Mouse (Mus musculus): ENCODE data around the gene March9. TPM values are rescaled to one million over a fixed set of nuclear protein-coding genes. Genes with fewer than 3 reads are reported as not detected.
A peak's percentile ranks its signal among the peaks of the same experiment; 100 is the strongest.
"Not testable (repeated sequence)": the region's sequence is repeated elsewhere in the genome, so short reads cannot be mapped to it uniquely, and the experiment has no call there.

The March9 gene
- polyA plus RNA-seq, 1 experiment = not detected

GRCm38 (mm10) chr10:127075651-127076050, 15.7 kb upstream of the March9 start:
- Histone ChIP-seq H3K27ac (ENCODE audit: insufficient read depth, low read depth, low read length) (peak overlapping the region; percentile 48), H3K4me1 (ENCODE audit: control insufficient read depth, insufficient read depth, low read length) (peaks cover 31% of the 10 kb centered on the region), H3K4me3 (ENCODE audit: insufficient read depth, low read depth, low read length) (peak overlapping the region; percentile 12)
- WGBS = 54% methylated on average over 8 of the region's 8 CpGs
- TF ChIP-seq POLR2A (IDR thresholded peaks at IDR 0.05; ENCODE audit: insufficient read depth, low read depth, low read length) (no peak), CTCF (IDR thresholded peaks at IDR 0.05; ENCODE audit: insufficient read depth, low read depth, low read length) (no peak)

GRCm38 (mm10) chr10:127075080-127075479, 15.1 kb upstream of the March9 start, which contains the start of gene Agap2:
Gene Agap2 (plus strand): TSS chr10:127075284.
- H3K4me1 ChIP-seq (ENCODE audit: control insufficient read depth, insufficient read depth, low read length) = peaks cover 29% of the 10 kb centered on the region
- 70% methylated on average over 9 of the region's 9 CpGs for WGBS
- TF ChIP-seq POLR2A (IDR thresholded peaks at IDR 0.05; ENCODE audit: insufficient read depth, low read depth, low read length) = no peak
- no peak for TF ChIP-seq CTCF (IDR thresholded peaks at IDR 0.05; ENCODE audit: insufficient read depth, low read depth, low read length)
- peak within 1 kb of the TSS; percentile 12 for H3K4me3 ChIP-seq (ENCODE audit: insufficient read depth, low read depth, low read length)
- H3K27ac ChIP-seq (ENCODE audit: insufficient read depth, low read depth, low read length) = peak within 1 kb of the TSS; percentile 48

DNA sequence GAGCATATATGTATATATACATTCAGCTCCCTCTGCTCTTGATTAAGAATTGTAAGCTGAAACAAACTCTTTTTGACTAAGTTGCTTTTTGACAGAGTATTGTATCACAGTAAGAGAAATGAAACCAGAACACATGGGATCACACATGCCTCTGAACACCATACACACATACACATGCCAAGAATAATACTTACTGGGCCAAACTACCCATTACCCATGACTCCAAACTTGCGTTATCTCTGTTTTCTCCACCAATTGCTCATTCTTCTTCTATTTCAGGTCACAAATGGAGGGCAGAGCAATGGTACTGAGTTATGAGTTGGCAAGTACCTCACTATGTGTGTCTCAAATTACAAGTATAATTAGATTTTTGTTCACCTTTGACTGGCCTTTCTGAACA, 14.0 kb upstream of the March9 start:
- 84% methylated on average over 1 of the region's 1 CpGs for WGBS
- Histone ChIP-seq H3K4me3 (ENCODE audit: insufficient read depth, low read depth, low read length) (no peak overlapping the region), H3K4me1 (ENCODE audit: control insufficient read depth, insufficient read depth, low read length) (peaks cover 34% of the 10 kb centered on the region), H3K27ac (ENCODE audit: insufficient read depth, low read depth, low read length) (no peak overlapping the region)
- TF ChIP-seq POLR2A (IDR thresholded peaks at IDR 0.05; ENCODE audit: insufficient read depth, low read depth, low read length) (no peak), CTCF (IDR thresholded peaks at IDR 0.05; ENCODE audit: insufficient read depth, low read depth, low read length) (no peak)

DNA sequence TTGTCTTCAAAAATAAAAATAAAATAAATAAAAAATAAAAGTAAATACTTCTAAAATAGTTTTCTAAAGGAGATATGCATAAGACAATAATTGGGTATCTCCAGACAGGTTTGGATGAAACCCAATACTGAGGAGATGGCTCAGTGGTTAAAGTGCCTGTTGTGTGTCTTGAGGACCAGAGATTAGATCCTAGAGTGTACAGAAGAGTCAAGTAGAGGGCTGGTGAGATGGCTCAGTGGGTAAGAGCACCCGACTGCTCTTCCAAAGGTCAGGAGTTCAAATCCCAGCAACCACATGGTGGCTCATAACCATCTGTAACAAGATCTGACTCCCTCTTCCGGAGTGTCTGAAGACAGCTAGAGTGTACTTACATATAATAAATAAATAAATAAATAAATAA, 13.0 kb upstream of the March9 start:
- WGBS = 80% methylated on average over 2 of the region's 2 CpGs
- not testable (repeated sequence) for H3K27ac ChIP-seq (ENCODE audit: insufficient read depth, low read depth, low read length); H3K4me3 ChIP-seq (ENCODE audit: insufficient read depth, low read depth, low read length)
- H3K4me1 ChIP-seq (ENCODE audit: control insufficient read depth, insufficient read depth, low read length) = peaks cover 30% of the 10 kb centered on the region

DNA sequence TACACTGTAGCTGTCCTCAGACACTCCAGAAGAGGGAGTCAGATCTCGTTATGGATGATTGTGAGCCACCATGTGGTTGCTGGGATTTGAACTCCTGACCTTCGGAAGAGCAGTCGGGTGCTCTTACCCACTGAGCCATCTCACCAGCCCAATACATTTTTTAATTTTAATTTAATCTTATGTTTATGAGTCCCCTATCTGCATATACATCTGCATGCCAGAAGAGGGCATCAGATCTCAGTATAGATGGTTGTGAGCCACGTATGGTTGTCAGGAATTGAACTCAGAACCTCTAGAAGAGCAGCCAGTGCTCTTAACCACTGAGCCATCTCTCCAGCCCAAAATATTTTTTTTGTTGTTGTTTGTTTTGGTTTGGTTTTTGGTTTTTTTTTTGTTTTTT, 12.3 kb upstream of the March9 start:
- peaks cover 24% of the 10 kb centered on the region for H3K4me1 ChIP-seq (ENCODE audit: control insufficient read depth, insufficient read depth, low read length)
- not testable (repeated sequence) for H3K4me3 ChIP-seq (ENCODE audit: insufficient read depth, low read depth, low read length); H3K27ac ChIP-seq (ENCODE audit: insufficient read depth, low read depth, low read length)
- WGBS = 67% methylated on average over 4 of the region's 4 CpGs

- 54% methylated on average over 9 of the region's 9 CpGs for WGBS
- peaks cover 21% of the 10 kb centered on the region for H3K4me1 ChIP-seq (ENCODE audit: control insufficient read depth, insufficient read depth, low read length)
- H3K4me3 ChIP-seq (ENCODE audit: insufficient read depth, low read depth, low read length) = no peak overlapping the region
- TF ChIP-seq POLR2A (IDR thresholded peaks at IDR 0.05; ENCODE audit: insufficient read depth, low read depth, low read length) = no peak
- TF ChIP-seq CTCF (IDR thresholded peaks at IDR 0.05; ENCODE audit: insufficient read depth, low read depth, low read length) = no peak
- H3K27ac ChIP-seq (ENCODE audit: insufficient read depth, low read depth, low read length) = no peak overlapping the region
Measured at GRCm38 (mm10) chr10:127071203-127071602, 11.2 kb upstream of the March9 start.

GRCm38 (mm10) chr10:127070190-127071121, 10.5 kb upstream of the March9 start, which contains the start of gene Tspan31:
Gene Tspan31 (minus strand): TSS chr10:127070264.
- no peak for TF ChIP-seq CTCF (IDR thresholded peaks at IDR 0.05; ENCODE audit: insufficient read depth, low read depth, low read length)
- TF ChIP-seq POLR2A (IDR thresholded peaks at IDR 0.05; ENCODE audit: insufficient read depth, low read depth, low read length) = peak; percentile 64; the same call in 1 of the 2 replicates
- Histone ChIP-seq H3K4me1 (ENCODE audit: control insufficient read depth, insufficient read depth, low read length) (peaks cover 14% of the 10 kb centered on the region), H3K4me3 (ENCODE audit: insufficient read depth, low read depth, low read length) (peak within 1 kb of the TSS; percentile 64), H3K27ac (ENCODE audit: insufficient read depth, low read depth, low read length) (peak within 1 kb of the TSS; percentile 81)
- WGBS = under 1% methylated on average over 36 of the region's 36 CpGs

DNA sequence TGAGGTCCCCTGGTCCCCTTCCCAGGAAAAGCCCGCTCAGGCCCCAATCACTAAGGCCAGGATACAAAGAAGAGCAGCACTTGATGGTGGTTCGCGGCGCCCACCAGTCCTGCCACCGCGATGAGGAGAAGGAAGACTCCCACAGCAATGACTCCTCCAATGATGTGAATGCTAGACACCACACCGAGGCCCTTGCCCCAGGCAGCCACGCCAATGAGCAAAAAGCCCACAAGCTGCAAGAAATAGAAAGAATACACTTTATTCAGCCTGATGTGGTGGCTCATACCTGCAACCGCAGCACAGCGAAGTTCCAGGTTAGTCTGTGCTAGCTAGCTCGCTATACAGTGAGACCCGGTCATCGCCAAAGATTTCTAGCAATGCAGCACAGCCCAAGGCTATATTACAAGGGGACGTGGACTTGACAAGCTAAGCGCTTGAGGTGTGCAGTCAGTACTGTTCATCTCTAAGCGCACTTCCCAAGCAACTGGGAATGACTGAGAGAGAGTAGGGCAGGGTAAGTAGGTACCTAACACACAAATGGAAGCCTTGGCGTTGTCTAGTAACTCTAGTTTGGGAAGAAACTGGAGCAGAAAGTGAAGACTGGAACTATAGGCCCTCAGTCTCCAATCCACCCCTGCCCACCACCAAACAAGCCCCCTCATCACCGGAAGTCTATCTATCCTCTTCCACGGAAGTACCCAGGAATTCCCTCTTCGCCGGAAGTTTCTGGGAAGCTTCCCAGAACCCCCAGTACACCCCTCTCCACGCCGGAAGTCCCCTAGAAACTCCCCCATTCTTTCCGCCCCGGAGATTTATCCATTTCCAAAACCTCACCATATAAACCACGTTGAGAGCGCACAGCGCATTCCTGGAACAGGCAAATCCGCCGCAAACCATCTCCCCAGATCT, 9.6 kb upstream of the March9 start:
- peaks cover 10% of the 10 kb centered on the region for H3K4me1 ChIP-seq (ENCODE audit: control insufficient read depth, insufficient read depth, low read length)
- H3K27ac ChIP-seq (ENCODE audit: insufficient read depth, low read depth, low read length) = peak overlapping the region; percentile 76
- H3K4me3 ChIP-seq (ENCODE audit: insufficient read depth, low read depth, low read length) = peak overlapping the region; percentile 64
- 3% methylated on average over 30 of the region's 30 CpGs for WGBS
- TF ChIP-seq CTCF (IDR thresholded peaks at IDR 0.05; ENCODE audit: insufficient read depth, low read depth, low read length) (0 out of 2 replicates have a peak, but pooled peaks have one; percentile 14), POLR2A (IDR thresholded peaks at IDR 0.05; ENCODE audit: insufficient read depth, low read depth, low read length) (no peak; the same call in 1 of the 2 replicates)
